Mouse (Mus musculus) NIH3T3 (cell line): ENCODE measurements around the gene 4930596D02Rik.

Source experiments
- DNase-seq: peaks from one replicate; pipeline ENCODE4 v3.0.0-alpha.2; 2012; ENCODE audit warnings: low read depth

Gene 4930596D02Rik

DNA sequence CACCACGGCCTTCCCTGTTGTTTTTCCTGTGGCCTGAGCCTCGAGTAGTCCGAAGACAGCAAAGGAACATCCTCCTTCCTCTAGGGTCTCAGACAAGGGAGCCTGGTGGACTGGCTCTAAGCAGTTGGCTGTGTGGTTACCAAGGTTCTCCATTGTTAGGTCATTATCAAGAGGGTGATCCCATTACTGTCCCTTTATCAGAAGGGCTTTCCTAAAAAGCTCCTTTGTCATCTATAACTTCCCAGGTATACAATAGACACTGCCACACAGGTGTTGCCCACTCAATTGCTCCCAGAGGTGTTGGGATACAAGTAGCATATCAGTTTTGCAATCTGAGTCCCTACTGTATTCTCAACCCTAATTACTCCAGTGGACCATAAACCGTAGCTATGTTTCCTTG is at the start of gene 4930596D02Rik:
TSS of gene 4930596D02Rik (minus strand) at position 101 of the 400 bp plus-strand sequence.
- no peak for DNase-seq

DNA sequence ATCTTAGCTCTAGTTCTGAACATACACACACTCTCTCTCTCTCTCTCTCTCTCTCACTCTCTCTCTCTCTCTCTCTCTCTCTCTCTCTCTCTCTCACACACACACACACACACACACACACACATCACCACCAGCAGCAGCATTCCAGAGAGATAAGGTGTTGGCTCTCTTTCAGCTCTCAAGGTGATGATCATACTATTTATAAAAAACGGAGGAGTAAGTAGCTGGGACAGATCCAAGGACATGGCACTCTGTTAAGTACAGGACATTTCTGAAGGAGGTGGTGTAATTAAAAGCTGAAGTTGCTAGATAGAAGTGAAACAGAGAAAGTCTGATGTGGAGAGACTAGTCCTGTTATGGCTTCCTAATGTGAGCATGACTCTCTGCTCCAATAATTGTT is 41.5 kb upstream of the 4930596D02Rik start:
- DNase-seq, result no peak

DNA sequence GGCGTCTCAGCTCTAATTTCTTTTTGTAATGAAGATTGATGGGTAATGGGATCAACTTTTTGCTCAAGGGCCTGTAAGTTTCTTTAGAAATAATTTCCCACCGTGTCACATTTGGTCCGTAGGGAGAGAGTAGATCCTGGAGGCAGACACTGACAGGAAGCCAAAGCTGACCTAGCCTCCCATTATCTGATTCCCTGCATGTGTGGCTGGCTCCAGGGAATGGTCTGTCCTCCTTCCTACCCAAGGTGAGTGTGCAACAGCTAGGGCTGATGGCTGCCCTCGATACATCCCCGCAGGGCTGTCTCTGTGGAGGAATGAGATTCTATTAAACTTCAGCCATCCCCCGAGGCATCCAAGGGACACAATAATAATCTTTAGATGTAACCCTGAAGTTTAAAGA is 33.5 kb upstream of the 4930596D02Rik start:
- no peak for DNase-seq

GRCm38 (mm10) chr14:35842111-35842721 is 30.4 kb upstream of the 4930596D02Rik start:
- no peak for DNase-seq

- DNase-seq, result no peak
These were observed 19.0 kb downstream of the 4930596D02Rik start for GRCm38 (mm10) chr14:35792656-35793213.

DNA sequence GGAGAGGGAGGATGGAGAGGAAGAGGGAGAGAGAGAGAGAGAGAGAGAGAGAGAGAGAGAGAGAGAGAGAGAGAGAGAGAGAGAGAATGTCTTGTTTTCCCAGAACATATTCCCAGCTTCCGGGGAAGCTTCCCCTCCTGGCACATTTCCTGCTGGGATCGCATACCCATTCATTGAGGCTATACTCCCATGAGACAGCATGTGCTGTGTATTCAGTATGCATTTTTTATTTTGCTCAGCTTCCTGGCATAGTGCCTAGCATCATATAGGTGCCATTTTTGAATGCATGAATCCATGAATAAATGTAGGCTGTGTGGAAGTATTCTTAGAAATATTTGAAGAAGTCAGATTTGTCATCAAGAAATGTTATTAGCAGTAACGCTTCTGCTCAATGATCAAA is 31.7 kb downstream of the 4930596D02Rik start:
- no peak for DNase-seq

GRCm38 (mm10) chr14:35773306-35773705 is 38.5 kb downstream of the 4930596D02Rik start:
- DNase-seq, result no peak
